Mouse (Mus musculus) kidney, postnatal 4 days (tissue): ENCODE data around the gene Mettl26.

Experiments
- DNase-seq, 2 experiments: peaks; one replicate each; pipeline ENCODE4 v3.0.0; 2021; ENCODE audit warnings: mixed read lengths in 2 of 2

Mettl26 gene

DNA sequence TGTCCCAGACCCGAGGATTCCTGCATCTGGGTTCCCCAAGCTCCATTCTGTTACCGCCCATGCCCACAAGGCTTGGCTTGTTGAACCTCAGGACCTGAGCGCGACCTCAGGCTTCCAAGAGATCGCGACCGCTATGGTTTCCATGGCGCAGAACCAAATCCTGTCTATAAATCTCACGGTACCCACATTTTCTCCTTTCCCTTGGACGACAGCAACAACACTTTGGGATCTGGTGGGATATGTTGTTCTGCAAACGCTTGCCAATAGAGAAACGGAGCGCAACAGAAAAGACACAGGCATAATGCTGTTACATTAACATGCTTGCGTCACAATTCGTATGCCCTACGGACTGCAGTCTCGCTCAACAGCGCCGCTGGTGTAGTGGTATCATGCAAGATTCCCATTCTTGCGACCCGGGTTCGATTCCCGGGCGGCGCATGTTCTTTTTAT is at the start of gene Mettl26:
TSS of gene Mettl26 (plus strand) at position 354 of the 450 bp plus-strand sequence.
- DNase-seq, result peak; percentile 95 to 97

DNA sequence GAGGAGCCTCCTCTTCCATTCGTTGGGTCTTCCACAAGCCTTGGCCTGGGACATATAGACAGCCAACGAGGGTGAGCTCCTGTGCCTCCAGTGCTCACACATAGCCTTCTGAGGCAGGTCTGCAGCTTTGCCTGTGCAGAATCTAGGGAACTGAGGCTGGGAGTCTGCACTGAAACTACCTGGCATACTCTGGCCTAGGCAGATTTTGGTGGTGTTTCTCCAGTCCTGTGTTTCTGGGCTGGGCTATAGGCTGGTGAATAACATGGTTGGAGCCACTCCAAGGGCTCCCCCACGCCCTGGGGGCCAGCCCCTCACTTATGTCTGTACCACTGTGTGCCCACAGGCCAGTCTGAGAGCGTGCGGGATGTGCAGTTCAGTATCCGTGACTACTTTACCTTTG is 49.6 kb upstream of the Mettl26 start:
- no peak for DNase-seq

- DNase-seq, result no peak
These were observed 48.8 kb upstream of the Mettl26 start for GRCm38 (mm10) chr17:25825984-25826570.

DNA sequence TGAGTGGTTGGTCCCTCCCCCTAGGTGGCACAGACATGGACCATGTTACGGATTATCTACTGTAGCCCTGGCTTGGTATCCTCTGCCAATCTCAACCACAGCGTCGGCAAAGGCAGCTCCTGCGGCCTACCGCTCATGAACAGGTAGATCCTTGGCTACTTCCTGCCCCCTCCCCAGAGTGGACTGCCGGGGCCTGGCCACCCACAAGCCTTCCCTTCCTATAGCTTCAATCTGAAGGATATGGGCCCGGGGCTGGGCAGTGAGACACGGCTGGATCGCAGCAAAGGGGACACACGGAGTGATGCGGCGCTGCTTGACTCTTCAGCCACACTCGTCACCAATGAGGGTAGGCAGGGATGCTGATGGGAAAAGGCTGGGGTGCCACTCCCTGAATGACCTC is 47.9 kb upstream of the Mettl26 start:
- DNase-seq, result no peak

- no peak for DNase-seq
These were observed 47.2 kb upstream of the Mettl26 start for GRCm38 (mm10) chr17:25827546-25828222.

- peak in 1 of 2 experiments; percentile 28 for DNase-seq
These were observed 46.7 kb upstream of the Mettl26 start for GRCm38 (mm10) chr17:25828223-25828594.

- DNase-seq, result peak; percentile 84 to 90
These were observed 45.9 kb upstream of the Mettl26 start, which contains the start of gene Jmjd8 for GRCm38 (mm10) chr17:25828712-25829557. Gene Jmjd8, plus strand, starts transcription at chr17:25828867.

GRCm38 (mm10) chr17:25829558-25830017 is 45.3 kb upstream of the Mettl26 start:
- DNase-seq, result peak in 1 of 2 experiments; percentile 31

- DNase-seq, result no peak
These were observed 44.6 kb upstream of the Mettl26 start for GRCm38 (mm10) chr17:25830200-25830753.

- no peak for DNase-seq
These were observed 44.0 kb upstream of the Mettl26 start for GRCm38 (mm10) chr17:25830806-25831431.

DNA sequence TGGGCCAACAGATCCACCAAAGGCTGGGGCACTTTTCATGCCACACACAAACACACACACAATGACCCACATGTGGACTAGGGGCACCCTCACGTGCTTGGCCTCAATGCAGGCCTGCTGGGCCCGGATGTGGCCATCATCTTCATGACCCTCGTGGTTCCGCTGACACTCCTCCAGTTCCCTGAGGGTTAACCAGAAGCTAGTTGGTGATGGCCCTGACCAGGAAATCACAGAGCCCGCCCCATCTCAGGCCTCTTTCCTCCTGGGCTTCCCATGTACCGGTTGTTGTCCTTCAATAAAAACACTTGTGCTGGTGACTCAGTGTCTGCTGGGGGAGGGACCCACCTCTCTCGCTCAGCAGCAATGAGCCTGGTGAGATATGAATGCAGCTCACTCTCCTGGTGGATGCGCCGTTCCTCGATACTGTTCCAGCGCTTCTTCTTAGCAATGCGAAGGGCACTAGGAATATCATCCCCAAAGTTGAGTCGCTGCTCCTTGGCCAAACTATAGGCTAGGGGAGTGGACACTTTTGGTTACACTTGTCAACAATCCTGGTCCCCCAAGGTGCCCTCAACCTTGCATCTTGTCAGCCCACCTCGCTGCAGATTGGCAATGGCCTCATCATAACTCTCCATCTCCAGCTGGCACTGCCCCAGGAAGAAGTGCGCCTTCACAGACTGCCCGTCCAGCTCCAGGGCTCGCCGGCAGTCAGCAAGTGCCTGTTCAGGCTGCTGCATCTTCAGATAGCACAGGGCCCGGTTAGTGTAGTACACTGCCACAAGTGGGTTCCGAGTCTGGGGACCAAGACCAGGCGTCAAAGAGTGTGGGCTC is 43.2 kb upstream of the Mettl26 start:
- DNase-seq, result peak; percentile 41 to 51

GRCm38 (mm10) chr17:25832436-25833290 is 42.2 kb upstream of the Mettl26 start:
- peak; percentile 100 for DNase-seq

- DNase-seq, result peak; percentile 95 to 97
These were observed 41.6 kb upstream of the Mettl26 start, which contains the start of gene Stub1 for GRCm38 (mm10) chr17:25833291-25833663. Gene Stub1, minus strand, starts transcription at chr17:25833404.

DNA sequence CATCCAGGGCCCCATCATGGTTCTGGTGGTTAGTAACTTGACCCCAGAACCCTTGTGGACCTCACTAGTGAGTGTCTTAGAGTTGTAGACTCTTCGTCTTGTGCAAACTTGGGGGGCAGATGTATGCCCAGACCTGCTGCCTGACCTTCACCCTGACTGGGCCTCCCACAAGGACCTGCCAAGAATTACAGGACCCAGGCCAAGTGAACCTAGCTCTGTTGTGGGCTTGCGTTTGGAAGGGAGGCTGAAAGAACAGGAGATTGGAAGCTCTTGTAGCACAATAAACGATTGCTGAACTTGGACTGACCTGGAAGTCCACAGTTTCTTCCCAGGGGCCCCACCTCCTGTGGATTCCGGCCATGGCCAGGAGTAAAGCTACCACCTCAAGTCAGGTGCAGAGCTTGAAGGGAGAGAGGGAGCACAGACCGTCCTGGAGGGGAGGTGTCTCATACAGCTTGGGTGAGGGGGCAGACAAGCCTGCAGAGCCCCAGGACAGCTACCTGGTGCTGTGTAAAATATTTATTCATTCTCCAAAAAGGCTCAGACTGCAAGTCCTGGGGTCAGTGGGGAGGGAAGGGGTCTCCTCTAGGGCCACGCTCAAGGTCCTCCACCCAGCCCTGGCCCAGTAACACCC is 40.8 kb upstream of the Mettl26 start:
- DNase-seq, result peak in 1 of 2 experiments; percentile 41

GRCm38 (mm10) chr17:25834595-25835222 is 40.2 kb upstream of the Mettl26 start:
- peak in 1 of 2 experiments; percentile 13 for DNase-seq

DNA sequence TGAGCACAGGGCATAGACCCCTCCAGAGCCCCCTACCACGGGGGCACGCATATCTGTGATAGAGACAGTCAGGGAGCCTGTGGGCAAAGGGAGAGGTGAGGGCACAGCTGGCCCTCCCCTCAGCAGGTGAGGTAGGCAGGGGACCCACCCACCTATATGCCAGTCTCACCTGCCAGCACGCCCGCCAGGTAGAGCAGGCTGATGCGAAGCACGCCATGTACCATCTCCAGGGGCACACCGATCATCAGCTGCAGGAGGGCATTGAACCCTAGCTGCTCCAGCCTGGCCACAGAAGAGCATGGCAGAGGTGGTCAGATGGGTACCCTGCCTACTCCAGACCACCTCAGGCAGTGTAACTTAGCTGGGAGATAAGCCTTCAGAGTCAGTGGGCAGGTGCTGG is 39.6 kb upstream of the Mettl26 start:
- no peak for DNase-seq

DNA sequence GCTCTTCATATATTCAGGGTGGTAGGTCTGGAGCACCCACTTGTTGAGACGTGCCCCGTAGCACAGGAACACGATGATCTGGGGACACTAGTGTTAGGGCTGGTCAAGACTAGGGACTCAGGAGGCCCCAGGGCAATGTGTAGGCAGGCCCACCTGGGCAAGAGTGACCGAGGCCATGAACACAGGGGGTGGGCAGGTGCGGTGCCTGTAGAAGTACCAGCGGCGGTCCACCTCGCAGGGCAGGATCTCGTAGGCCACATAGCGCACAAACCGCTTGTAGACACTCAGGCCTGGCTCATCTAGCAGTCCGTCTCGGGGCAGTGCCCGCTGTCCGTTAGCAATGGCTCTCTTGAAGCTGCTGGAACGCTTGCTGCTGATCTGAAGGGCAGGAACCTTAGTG is 39.1 kb upstream of the Mettl26 start:
- peak in 1 of 2 experiments; percentile 36 for DNase-seq

DNA sequence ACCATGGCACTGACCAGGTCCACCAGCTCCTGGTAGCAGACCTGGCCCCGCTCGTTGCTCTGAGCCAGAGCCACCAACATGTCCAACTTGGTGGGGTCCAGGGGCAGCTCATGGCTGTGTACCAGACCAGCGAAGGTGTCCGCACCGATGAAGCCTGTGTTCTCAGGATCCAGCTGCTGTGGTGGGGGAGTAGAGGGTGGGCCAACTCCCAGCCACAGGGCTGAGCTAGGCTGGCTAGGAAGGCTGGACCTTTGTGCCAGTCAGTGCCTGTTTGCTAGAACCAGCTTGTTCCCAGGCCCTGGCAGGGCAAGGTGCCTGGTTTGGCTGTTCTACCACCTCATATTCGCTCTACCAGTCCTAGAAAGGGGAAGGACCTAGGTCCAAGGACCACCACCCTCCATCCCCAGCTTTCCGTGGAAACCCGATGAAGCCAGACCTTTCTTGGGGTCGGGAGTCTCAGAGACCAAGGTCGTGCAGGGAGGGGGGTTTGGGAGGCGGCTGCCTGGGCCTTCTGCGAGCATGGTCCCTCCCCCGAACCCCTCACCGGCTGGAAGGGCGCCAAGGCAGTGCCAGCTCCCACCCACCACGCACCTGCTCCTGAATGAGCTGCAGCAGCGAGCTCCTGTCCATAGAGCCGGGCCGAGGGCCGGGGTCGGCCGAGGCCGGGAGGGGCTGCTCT is 38.3 kb upstream of the Mettl26 start:
- DNase-seq, result peak; percentile 45 to 68

DNA sequence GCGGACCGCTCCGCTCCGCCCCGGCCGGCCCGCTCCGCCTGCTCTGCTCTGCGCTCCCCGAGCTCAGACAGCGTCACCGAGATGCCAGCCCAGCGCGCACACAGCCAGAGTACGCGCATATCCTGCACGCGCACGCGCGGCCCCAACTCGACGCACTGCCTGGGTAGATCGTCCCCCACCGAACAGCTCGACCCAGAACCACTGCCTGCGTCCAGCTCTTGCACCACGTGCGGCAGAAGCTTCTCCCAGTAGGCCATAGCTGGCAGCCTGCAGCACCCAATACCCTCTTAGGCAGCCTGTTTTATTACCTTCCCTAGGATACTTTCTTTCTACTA is 37.8 kb upstream of the Mettl26 start, which contains the start of gene Rhbdl1:
TSS of gene Rhbdl1 (minus strand) at position 220 of the 335 bp plus-strand sequence.
- peak; percentile 76 to 86 for DNase-seq
